Mouse (Mus musculus) B cell, adult (primary cell): ENCODE measurements around the gene Lrg1. TPM values are rescaled to one million over a fixed set of nuclear protein-coding genes. Genes with fewer than 3 reads are reported as not detected.

Source experiments
- total RNA-seq: library from RNA; stranded (reverse); gene quantifications from 4 replicates; pipeline ENCODE4 v1.2.4, GENCODE M21; 2023; ENCODE audit not compliant: inconsistent age

Lrg1 gene
- not detected in 4 replicates for total RNA-seq

DNA sequence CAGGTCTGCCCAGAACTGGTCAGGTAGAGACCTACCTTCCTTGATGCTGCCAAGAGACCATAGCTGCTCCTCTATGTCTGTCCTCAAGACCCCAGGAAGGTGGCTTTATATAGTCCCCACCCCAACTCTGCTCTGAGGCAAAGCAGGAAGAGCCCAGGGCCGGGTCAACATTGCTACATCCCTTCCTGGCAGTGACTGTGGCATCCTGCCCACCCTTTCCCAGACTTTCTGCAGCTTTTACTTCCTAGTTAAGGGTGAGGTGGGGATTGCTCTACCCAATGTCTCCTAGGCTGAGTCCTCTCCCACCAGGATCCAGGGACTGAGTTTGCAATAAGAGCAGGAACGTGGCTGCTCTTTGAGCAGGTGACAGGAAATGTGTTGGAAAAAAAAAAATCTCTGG lies at the start of gene Lrg1:
TSS of gene Lrg1 (minus strand) at position 176 of the 400 bp plus-strand sequence.

DNA sequence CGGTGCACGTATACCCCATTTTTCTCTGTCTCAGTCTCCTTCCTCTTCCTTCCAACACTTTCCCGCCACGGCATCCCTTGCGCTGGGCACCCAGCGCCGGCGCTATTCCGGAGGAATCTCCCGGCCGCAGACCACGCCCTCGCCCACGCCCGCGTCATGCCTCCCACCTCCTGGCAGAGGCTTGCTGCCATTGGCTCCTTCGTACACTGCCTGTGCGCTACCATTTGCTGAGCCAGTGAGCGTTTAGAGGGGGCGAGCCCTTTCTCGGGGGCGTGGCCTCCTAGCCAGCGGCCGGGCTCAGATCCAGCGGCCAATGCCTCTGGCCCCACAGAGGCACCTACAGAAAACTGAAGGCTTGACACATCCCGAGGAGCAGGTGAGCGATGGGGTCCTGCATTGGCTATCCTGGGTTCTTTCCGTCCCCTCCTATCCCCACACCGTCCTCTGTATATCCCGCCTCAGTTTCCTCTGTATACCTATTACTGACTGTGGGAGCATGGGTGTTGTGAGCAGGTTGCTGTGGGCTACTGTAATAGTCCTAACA lies 40.5 kb upstream of the Lrg1 start, which contains the start of gene Tnfaip8l1:
TSS of gene Tnfaip8l1 (plus strand) at position 247 of the 544 bp plus-strand sequence.

DNA sequence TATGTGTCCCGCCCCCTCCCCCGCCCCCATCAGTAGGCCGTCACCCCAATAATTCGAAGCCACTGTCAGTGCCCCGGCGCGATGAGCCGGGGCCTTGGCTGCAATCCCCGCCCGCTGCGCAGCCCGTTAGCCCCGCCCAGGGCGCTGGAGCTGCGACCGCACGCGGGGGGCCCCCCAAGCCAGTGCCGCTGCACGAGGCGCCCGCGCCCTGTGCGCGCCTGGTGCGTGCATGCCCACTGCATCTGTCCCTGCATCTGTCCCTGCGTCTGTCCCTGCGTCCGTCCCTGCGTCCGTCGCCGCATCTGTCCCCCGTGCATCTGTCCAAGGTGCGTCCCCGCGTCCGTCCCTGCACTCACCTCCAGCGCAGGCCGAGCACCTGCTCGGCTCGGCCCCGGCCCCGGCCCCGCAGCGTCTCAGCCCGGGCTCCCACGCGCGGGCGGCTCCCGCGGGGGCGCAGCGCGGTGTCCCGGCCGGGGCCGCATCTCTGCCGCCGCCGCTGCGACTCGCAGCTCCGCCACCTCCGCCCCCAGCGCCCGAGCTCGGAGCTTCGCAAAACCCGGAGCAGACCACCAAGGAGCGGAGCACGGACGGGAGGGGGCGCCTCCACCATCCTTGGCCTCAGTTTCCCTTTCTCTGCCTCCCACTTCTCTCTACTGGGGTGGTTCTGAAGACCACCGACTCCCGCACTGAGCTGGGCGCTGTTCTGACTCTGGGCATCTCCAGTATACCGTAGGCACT lies 18.2 kb upstream of the Lrg1 start, which contains the start of gene Sema6b:
TSS of gene Sema6b (minus strand) at position 486 of the 738 bp plus-strand sequence.

DNA sequence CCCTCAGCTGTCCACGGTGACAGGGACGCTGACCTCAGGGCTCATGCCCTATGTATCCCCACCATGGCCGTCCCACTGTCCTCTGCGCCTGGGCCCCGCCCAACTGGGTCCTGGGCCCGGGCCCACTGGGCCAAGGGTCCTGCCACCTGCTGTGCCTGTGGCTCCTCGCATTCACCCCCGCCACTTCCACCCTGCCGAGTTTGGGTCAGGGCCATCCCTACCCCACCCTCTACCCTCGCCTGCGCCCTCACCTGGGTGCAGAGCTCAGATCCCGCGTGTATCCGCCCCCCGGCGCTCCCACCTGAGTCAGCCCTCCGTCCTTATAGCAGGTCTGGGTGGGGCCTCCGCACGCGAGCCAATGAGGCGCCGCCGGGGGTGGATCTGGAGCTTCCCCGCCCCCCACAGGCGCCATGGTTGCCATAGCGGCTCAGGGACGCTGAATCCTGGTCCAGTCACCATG lies 4.5 kb downstream of the Lrg1 start, which contains the start of gene Plin5:
TSS of gene Plin5 (minus strand) at position 346 of the 460 bp plus-strand sequence.

DNA sequence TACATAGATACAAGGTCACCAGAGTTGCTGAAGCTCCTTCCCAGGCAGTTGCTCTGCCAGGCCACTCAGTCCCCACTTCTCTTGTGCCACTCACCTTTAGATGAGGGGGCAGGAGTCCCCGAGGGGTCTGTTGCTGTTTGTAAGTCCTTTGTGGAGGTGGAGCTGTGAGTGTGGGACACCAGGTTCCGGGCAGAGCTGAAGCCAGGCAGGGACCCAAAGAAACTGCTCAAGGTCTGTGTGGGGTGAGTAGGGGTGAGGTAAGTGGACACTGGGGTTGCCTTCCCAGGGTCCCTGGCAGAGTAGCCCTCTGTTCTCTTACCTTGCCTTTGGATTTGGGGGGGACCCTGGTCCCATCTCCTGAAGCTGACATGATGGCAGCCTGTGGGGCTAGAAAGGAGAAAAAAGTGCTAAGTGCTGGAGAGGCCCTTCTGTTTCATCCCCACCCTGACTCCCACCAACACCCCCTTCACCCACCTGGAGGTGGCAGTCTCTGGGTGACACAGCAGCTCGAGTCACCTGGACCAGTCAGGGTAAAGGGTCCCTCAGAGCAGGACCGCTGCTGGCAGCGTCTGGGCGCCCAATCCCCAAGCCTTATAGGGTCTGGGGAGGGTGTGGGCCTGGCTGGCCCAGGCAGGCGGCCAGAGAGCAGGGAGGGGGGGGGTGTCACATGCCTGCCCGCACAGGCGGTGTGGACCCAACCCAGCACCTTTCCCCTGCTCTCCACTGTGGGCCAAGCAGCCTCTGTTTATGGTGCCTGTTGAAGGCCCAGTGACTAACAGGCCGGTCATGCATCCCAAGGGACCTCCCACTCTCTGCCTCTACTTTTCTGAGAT lies 12.4 kb downstream of the Lrg1 start, which contains the start of gene Plin4:
TSS of gene Plin4 (minus strand) at position 585 of the 833 bp plus-strand sequence.

DNA sequence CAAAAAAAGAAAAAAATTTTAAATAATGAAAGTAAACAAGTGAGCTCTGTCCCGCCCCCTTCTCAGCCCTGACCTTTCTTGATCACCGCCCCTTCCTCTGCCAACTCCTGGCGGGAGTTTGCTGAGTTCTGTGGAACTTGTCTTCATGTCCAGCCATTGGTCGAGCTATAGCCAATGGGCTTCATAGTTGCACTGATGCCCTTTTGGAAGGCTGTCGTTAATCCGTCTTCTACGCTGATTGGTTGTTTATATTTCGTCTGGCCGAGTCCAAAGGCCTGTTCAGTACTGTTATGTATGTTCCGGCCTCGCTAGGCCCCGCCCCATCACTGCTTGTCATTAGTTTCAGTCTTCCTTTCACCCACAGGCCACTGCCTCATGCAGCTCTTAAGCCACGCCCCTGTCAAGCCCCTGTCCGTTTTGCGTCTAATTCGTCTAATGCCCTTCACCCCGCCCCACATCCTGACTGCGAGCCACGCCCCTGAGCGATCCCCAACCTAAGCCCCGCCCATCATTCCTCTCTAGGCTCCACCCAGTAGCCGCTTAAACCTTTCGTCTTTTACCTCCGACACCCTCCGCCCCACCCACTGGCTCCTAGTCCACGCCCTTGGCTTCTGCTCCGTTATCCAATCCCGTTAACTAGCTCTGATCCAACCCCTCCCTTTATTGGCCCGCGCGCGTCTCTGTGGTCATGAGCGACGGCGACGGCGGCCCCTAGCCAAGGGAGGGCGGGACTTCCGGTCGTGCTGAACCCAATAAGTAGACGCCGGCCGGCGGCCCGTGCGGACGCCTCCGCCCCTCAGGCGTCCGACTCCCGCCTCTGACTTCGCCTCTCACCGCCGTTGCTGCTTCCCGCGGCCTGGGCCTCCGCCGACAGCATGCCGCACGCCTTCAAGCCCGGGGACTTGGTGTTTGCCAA lies 42.7 kb downstream of the Lrg1 start, which contains the start of gene Hdgfl2:
TSS of gene Hdgfl2 (plus strand) at position 755 of the 916 bp plus-strand sequence.

DNA sequence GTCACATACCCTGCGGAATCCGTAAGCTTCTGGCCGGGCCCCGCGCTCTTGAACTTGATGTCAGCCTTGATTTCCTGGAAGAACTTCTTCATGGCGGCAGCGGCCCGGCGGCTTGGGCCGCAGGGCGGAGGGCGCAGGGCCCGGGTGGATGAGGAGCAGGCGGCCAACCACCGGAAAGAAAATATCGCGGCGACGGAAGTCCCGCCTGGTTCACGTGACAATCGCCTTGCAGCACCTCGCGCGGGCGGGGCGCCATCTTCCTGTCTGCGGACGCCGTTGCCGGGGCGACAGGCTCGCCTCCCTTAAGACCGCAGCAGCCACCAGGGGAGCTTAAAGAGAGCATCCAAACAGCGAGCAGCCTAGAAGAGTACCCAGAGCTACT lies 47.0 kb downstream of the Lrg1 start, which contains the start of gene Ubxn6:
TSS of gene Ubxn6 (minus strand) at position 202 of the 382 bp plus-strand sequence.

Other genes with a start within 250 kb of the Lrg1 start
- gene Zfp119a, start 243.1 kb downstream of the Lrg1 start, total RNA-seq = 10.3 to 12.7 TPM (median 11.5 TPM) in 4 replicates
- 18.4 to 20.2 TPM (median 19.7 TPM) in 4 replicates for gene Zfp959, start 229.9 kb downstream of the Lrg1 start, total RNA-seq
- gene Zfp119b, start 172.5 kb downstream of the Lrg1 start, total RNA-seq = 4.9 to 7.1 TPM (median 6.0 TPM) in 4 replicates
- 12.9 to 16.7 TPM (median 15.2 TPM) in 4 replicates for gene Ebi3, start 169.4 kb downstream of the Lrg1 start, total RNA-seq
- gene Yju2, start 162.9 kb downstream of the Lrg1 start, total RNA-seq = 39.6 to 52.9 TPM (median 46.2 TPM) in 4 replicates
- 0.74 to 2.0 TPM (median 1.6 TPM) in 4 replicates for gene Shd, start 151.5 kb downstream of the Lrg1 start, total RNA-seq
- not detected in 4 replicates for gene Fsd1, start 135.5 kb downstream of the Lrg1 start, total RNA-seq
- gene Stap2, start 116.4 kb downstream of the Lrg1 start, total RNA-seq = 0.42 to 0.81 TPM (median 0.61 TPM) in 3 of 4 replicates, not detected in the other
- 56.8 to 63.5 TPM (median 62.7 TPM) in 4 replicates for gene Mpnd, start 116.3 kb downstream of the Lrg1 start, total RNA-seq
- gene Sh3gl1, start 85.4 kb downstream of the Lrg1 start, total RNA-seq = 86.0 to 87.5 TPM (median 87.0 TPM) in 4 replicates
- 3.1 to 4.3 TPM (median 3.7 TPM) in 4 replicates for gene Chaf1a, start 81.6 kb downstream of the Lrg1 start, total RNA-seq
- gene Ubxn6, start 47.0 kb downstream of the Lrg1 start, total RNA-seq = 69.0 to 71.9 TPM (median 71.0 TPM) in 4 replicates
- gene Hdgfl2, start 42.4 kb downstream of the Lrg1 start, total RNA-seq = 102 to 112 TPM (median 107 TPM) in 4 replicates
- not detected in 4 replicates for gene Plin4, start 12.2 kb downstream of the Lrg1 start, total RNA-seq
- gene Plin5, start 4.4 kb downstream of the Lrg1 start, total RNA-seq = not detected in 4 replicates
- gene Sema6b, start 18.3 kb upstream of the Lrg1 start, total RNA-seq = 0.42 to 1.1 TPM (median 0.92 TPM) in 4 replicates
- gene Tnfaip8l1, start 40.5 kb upstream of the Lrg1 start, total RNA-seq = 0.19 to 0.51 TPM (median 0.41 TPM) in 4 replicates
- gene Mydgf, start 61.9 kb upstream of the Lrg1 start, total RNA-seq = 50.0 to 56.0 TPM (median 53.0 TPM) in 4 replicates
- 52.3 to 59.2 TPM (median 53.1 TPM) in 4 replicates for gene Dpp9, start 96.9 kb upstream of the Lrg1 start, total RNA-seq
- gene Fem1a, start 134.8 kb upstream of the Lrg1 start, total RNA-seq = 27.2 to 30.4 TPM (median 28.6 TPM) in 4 replicates
- gene Ticam1, start 154.8 kb upstream of the Lrg1 start, total RNA-seq = 22.7 to 27.2 TPM (median 25.2 TPM) in 4 replicates
- 11.6 to 16.2 TPM (median 15.4 TPM) in 4 replicates for gene Plin3, start 170.9 kb upstream of the Lrg1 start, total RNA-seq
- gene Arrdc5, start 178.3 kb upstream of the Lrg1 start, total RNA-seq = not detected in 4 replicates
- 13.7 to 22.6 TPM (median 17.5 TPM) in 4 replicates for gene Uhrf1, start 181.3 kb upstream of the Lrg1 start, total RNA-seq
- 66.1 to 73.1 TPM (median 68.8 TPM) in 4 replicates for gene Kdm4b, start 204.1 kb upstream of the Lrg1 start, total RNA-seq